Mouse (Mus musculus) lung, embryonic 15.5 days (tissue): Measurements from ENCODE around the gene Dennd1a. TPM values are rescaled to one million over a fixed set of nuclear protein-coding genes. Genes with fewer than 3 reads are reported as not detected.
A peak's percentile ranks its signal among the peaks of the same experiment; 100 is the strongest.

ENCODE experiments used
- ATAC-seq: fragments of 200-750 bp; cut with Nextera tagmentation; 2 replicates; pipeline ENCODE4 v1.8.0; 2017; ENCODE audit warnings: moderate number of reproducible peaks, borderline replicate concordance; ENCODE audit not compliant: low FRiP score, low TSS enrichment; ENCODE audit errors: extremely low read depth
- H3K27ac ChIP-seq: fragments of 300-500 bp; sonication (generic); 2 replicates; pipeline ENCODE4 v1.5.1; 2015; ENCODE audit warnings: moderate library complexity, mild to moderate bottlenecking, inconsistent platforms
- H3K27me3 ChIP-seq: fragments of 300-500 bp; sonication (generic); 2 replicates; pipeline ENCODE4 v1.6.1; 2015; ENCODE audit warnings: inconsistent platforms
- H3K36me3 ChIP-seq: fragments of 300-500 bp; sonication (generic); 2 replicates; pipeline ENCODE4 v1.6.1; 2015; ENCODE audit warnings: inconsistent platforms
- H3K4me1 ChIP-seq: fragments of 300-500 bp; sonication (generic); 2 replicates; pipeline ENCODE4 v1.6.1; 2015; ENCODE audit warnings: inconsistent platforms
- H3K4me2 ChIP-seq: fragments of 300-500 bp; sonication (generic); 2 replicates; pipeline ENCODE4 v1.6.1; 2015; ENCODE audit warnings: inconsistent platforms, mild to moderate bottlenecking, moderate library complexity
- H3K4me3 ChIP-seq: fragments of 300-500 bp; sonication (generic); 2 replicates; pipeline ENCODE4 v1.5.1; 2015; ENCODE audit warnings: mild to moderate bottlenecking, inconsistent platforms
- H3K9ac ChIP-seq: fragments of 300-500 bp; sonication (generic); 2 replicates; pipeline ENCODE4 v1.6.1; 2015; ENCODE audit warnings: inconsistent platforms
- H3K9me3 ChIP-seq: fragments of 300-500 bp; sonication (generic); 2 replicates; pipeline ENCODE4 v1.6.1; 2016; ENCODE audit warnings: inconsistent platforms
- WGBS: fragments of 180-500 bp; shearing (Covaris S2); methylation state at CpG from one replicate; pipeline ENCODE4 v1.1.7; 2015; 5-methylcytosine and 5-hydroxymethylcytosine counted together
- polyA plus RNA-seq: library from polyadenylated mRNA; unstranded; fragments of >200 nt; fragmentation: Nextera tagmentation; extraction: Ambion mirVana; gene quantifications from 2 replicates; pipeline ENCODE4 v1.2.1, GENCODE M21; 2015

Dennd1a gene
- polyA plus RNA-seq, 1 experiment from 2014 or later = 12.0 TPM

- no peaks in the 10 kb centered on the region for H3K4me1 ChIP-seq
- H3K27ac ChIP-seq = no peak overlapping the region
- H3K4me2 ChIP-seq = no peak overlapping the region
- no peak overlapping the region for H3K9ac ChIP-seq
- H3K4me3 ChIP-seq = no peak overlapping the region
- no peaks in the 10 kb centered on the region for H3K9me3 ChIP-seq
- no peaks in the 10 kb centered on the region for H3K36me3 ChIP-seq
- H3K27me3 ChIP-seq = no peaks in the 10 kb centered on the region
- WGBS = 57% methylated on average over 9 of the region's 9 CpGs
- no peak for ATAC-seq
Measured at GRCm38 (mm10) chr2:38023054-38023740, 264.0 kb downstream of the Dennd1a start.

GRCm38 (mm10) chr2:38021166-38021565 is 266.0 kb downstream of the Dennd1a start:
- H3K4me3 ChIP-seq = no peak overlapping the region
- no peak overlapping the region for H3K4me2 ChIP-seq
- 82% methylated on average over 9 of the region's 9 CpGs for WGBS
- H3K36me3 ChIP-seq = no peaks in the 10 kb centered on the region
- ATAC-seq = no peak
- H3K4me1 ChIP-seq = no peaks in the 10 kb centered on the region
- no peak overlapping the region for H3K9ac ChIP-seq
- no peak overlapping the region for H3K27ac ChIP-seq
- H3K27me3 ChIP-seq = no peaks in the 10 kb centered on the region
- H3K9me3 ChIP-seq = no peaks in the 10 kb centered on the region

GRCm38 (mm10) chr2:38014702-38015101 is 272.5 kb downstream of the Dennd1a start:
- H3K4me2 ChIP-seq = no peak overlapping the region
- H3K4me3 ChIP-seq = no peak overlapping the region
- H3K9ac ChIP-seq = no peak overlapping the region
- WGBS = 41% methylated on average over 1 of the region's 1 CpGs
- H3K27ac ChIP-seq = 0 out of 2 replicates have a peak overlapping the region, but pooled peaks have one; percentile 9
- 0 out of 2 replicates have a peak, but pooled peaks have one; percentile 14 for ATAC-seq
- peaks cover 26% of the 10 kb centered on the region for H3K4me1 ChIP-seq
- no peaks in the 10 kb centered on the region for H3K27me3 ChIP-seq
- H3K36me3 ChIP-seq = no peaks in the 10 kb centered on the region
- H3K9me3 ChIP-seq = no peaks in the 10 kb centered on the region

- H3K4me2 ChIP-seq = peak overlapping the region; percentile 24
- H3K36me3 ChIP-seq = no peaks in the 10 kb centered on the region
- H3K4me3 ChIP-seq = no peak overlapping the region
- H3K27ac ChIP-seq = peak overlapping the region; percentile 57
- H3K9ac ChIP-seq = no peak overlapping the region
- WGBS = 19% methylated on average over 5 of the region's 5 CpGs
- no peaks in the 10 kb centered on the region for H3K27me3 ChIP-seq
- ATAC-seq = peak; percentile 81
- H3K9me3 ChIP-seq = no peaks in the 10 kb centered on the region
- H3K4me1 ChIP-seq = peaks cover 26% of the 10 kb centered on the region
Measured at GRCm38 (mm10) chr2:38013839-38014365, 273.3 kb downstream of the Dennd1a start.

GRCm38 (mm10) chr2:38007238-38007637 is 280.0 kb downstream of the Dennd1a start:
- Histone ChIP-seq H3K4me2 (no peak overlapping the region), H3K9ac (no peak overlapping the region), H3K27ac (no peak overlapping the region), H3K9me3 (no peaks in the 10 kb centered on the region), H3K27me3 (no peaks in the 10 kb centered on the region), H3K36me3 (no peaks in the 10 kb centered on the region), H3K4me1 (no peaks in the 10 kb centered on the region), H3K4me3 (no peak overlapping the region)
- 77% methylated on average over 1 of the region's 1 CpGs for WGBS
- no peak for ATAC-seq

- no peak overlapping the region for H3K27ac ChIP-seq
- no peaks in the 10 kb centered on the region for H3K36me3 ChIP-seq
- no peaks in the 10 kb centered on the region for H3K9me3 ChIP-seq
- WGBS = 85% methylated on average over 9 of the region's 9 CpGs
- no peak overlapping the region for H3K4me2 ChIP-seq
- no peaks in the 10 kb centered on the region for H3K4me1 ChIP-seq
- ATAC-seq = no peak
- H3K4me3 ChIP-seq = no peak overlapping the region
- no peak overlapping the region for H3K9ac ChIP-seq
- H3K27me3 ChIP-seq = no peaks in the 10 kb centered on the region
Measured at GRCm38 (mm10) chr2:38003183-38003680, 284.0 kb downstream of the Dennd1a start.

- no peak overlapping the region for H3K4me2 ChIP-seq
- no peaks in the 10 kb centered on the region for H3K36me3 ChIP-seq
- no peaks in the 10 kb centered on the region for H3K9me3 ChIP-seq
- H3K27ac ChIP-seq = no peak overlapping the region
- H3K27me3 ChIP-seq = no peaks in the 10 kb centered on the region
- H3K4me1 ChIP-seq = no peaks in the 10 kb centered on the region
- 79% methylated on average over 1 of the region's 1 CpGs for WGBS
- ATAC-seq = no peak
- no peak overlapping the region for H3K4me3 ChIP-seq
- H3K9ac ChIP-seq = no peak overlapping the region
Measured at GRCm38 (mm10) chr2:38001004-38001403, 286.2 kb downstream of the Dennd1a start.

- H3K9ac ChIP-seq = no peak overlapping the region
- no peaks in the 10 kb centered on the region for H3K36me3 ChIP-seq
- H3K4me3 ChIP-seq = no peak overlapping the region
- H3K4me2 ChIP-seq = no peak overlapping the region
- H3K27me3 ChIP-seq = no peaks in the 10 kb centered on the region
- H3K27ac ChIP-seq = no peak overlapping the region
- ATAC-seq = no peak
- no peaks in the 10 kb centered on the region for H3K4me1 ChIP-seq
- WGBS = 52% methylated on average over 3 of the region's 3 CpGs
- H3K9me3 ChIP-seq = no peaks in the 10 kb centered on the region
Measured at GRCm38 (mm10) chr2:37997966-37998365, 289.2 kb downstream of the Dennd1a start.

GRCm38 (mm10) chr2:37989091-37989490 is 298.1 kb downstream of the Dennd1a start:
- 76% methylated on average over 3 of the region's 3 CpGs for WGBS
- H3K4me2 ChIP-seq = no peak overlapping the region
- H3K4me1 ChIP-seq = no peaks in the 10 kb centered on the region
- H3K27me3 ChIP-seq = no peaks in the 10 kb centered on the region
- no peak overlapping the region for H3K9ac ChIP-seq
- H3K9me3 ChIP-seq = no peaks in the 10 kb centered on the region
- no peaks in the 10 kb centered on the region for H3K36me3 ChIP-seq
- no peak for ATAC-seq
- H3K4me3 ChIP-seq = no peak overlapping the region
- H3K27ac ChIP-seq = no peak overlapping the region

GRCm38 (mm10) chr2:37988301-37988700 is 298.9 kb downstream of the Dennd1a start:
- no peak overlapping the region for H3K4me2 ChIP-seq
- no peaks in the 10 kb centered on the region for H3K27me3 ChIP-seq
- no peaks in the 10 kb centered on the region for H3K36me3 ChIP-seq
- no peak overlapping the region for H3K4me3 ChIP-seq
- 73% methylated on average over 1 of the region's 1 CpGs for WGBS
- no peak overlapping the region for H3K27ac ChIP-seq
- ATAC-seq = no peak
- H3K9ac ChIP-seq = no peak overlapping the region
- no peaks in the 10 kb centered on the region for H3K4me1 ChIP-seq
- no peaks in the 10 kb centered on the region for H3K9me3 ChIP-seq

GRCm38 (mm10) chr2:37985690-37986222 is 301.4 kb downstream of the Dennd1a start:
- WGBS = 35% methylated on average over 5 of the region's 5 CpGs
- H3K4me3 ChIP-seq = no peak overlapping the region
- no peaks in the 10 kb centered on the region for H3K27me3 ChIP-seq
- H3K27ac ChIP-seq = no peak overlapping the region
- H3K36me3 ChIP-seq = no peaks in the 10 kb centered on the region
- no peak overlapping the region for H3K4me2 ChIP-seq
- no peak overlapping the region for H3K9ac ChIP-seq
- H3K4me1 ChIP-seq = no peaks in the 10 kb centered on the region
- ATAC-seq = no peak
- no peaks in the 10 kb centered on the region for H3K9me3 ChIP-seq

- no peaks in the 10 kb centered on the region for H3K36me3 ChIP-seq
- no peaks in the 10 kb centered on the region for H3K9me3 ChIP-seq
- H3K4me2 ChIP-seq = no peak overlapping the region
- 85% methylated on average over 1 of the region's 1 CpGs for WGBS
- no peak overlapping the region for H3K9ac ChIP-seq
- H3K27me3 ChIP-seq = no peaks in the 10 kb centered on the region
- H3K4me1 ChIP-seq = no peaks in the 10 kb centered on the region
- H3K4me3 ChIP-seq = no peak overlapping the region
- no peak for ATAC-seq
- no peak overlapping the region for H3K27ac ChIP-seq
Measured at GRCm38 (mm10) chr2:37982714-37983113, 304.5 kb downstream of the Dennd1a start.
